Comparison of ENCODE assay signal across 28 mouse cellular contexts in genomic region chr8:78890571-78890970, GRCm38 (mm10).
A peak's percentile ranks its signal among the peaks of the same experiment; 100 is the strongest.
DNase-seq lines count a peak whose midpoint lies in the region; ATAC-seq and TF ChIP-seq lines count a peak whose summit lies in the region.
"Had no signal": no experiment of that assay in that cellular context is flagged by ENCODE, and none has a peak within 500 bp of the region (broad histone marks: within the 10 kb centered on the region; RNA-seq: fewer than 3 reads in every experiment).

No protein-coding gene starts in this region.

- no peak for TF ChIP-seq CTCF in stomach, postnatal 0 days (IDR thresholded peaks at IDR 0.05; ENCODE audit: low read depth)

- H3K36me3 ChIP-seq in heart, embryonic 10.5 days, result no peaks in the 10 kb centered on the region
- no peaks in the 10 kb centered on the region for H3K36me3 ChIP-seq in lung, embryonic 15.5 days
- no peaks in the 10 kb centered on the region for H3K36me3 ChIP-seq in stomach, postnatal 0 days (ENCODE audit: control insufficient read depth, insufficient read depth, low read length)
- H3K36me3 ChIP-seq: hindbrain, embryonic 15.5 days; intestine, embryonic 15.5 days; neural tube, embryonic 12.5 days had no signal

- 82% methylated on average over 4 of the region's 4 CpGs for WGBS in heart, embryonic 10.5 days
- 47% methylated on average over 4 of the region's 4 CpGs for WGBS in lung, embryonic 15.5 days
- WGBS in stomach, postnatal 0 days, result 41% methylated on average over 4 of the region's 4 CpGs

- ATAC-seq in lung, embryonic 15.5 days (ENCODE audit: borderline replicate concordance, extremely low read depth, low FRiP score, low TSS enrichment), result peak; percentile 72
- peak; percentile 54; the same call in 1 of the 2 replicates for ATAC-seq in stomach, postnatal 0 days (ENCODE audit: low FRiP score, low TSS enrichment)
- ATAC-seq: forebrain, embryonic 13.5 days; intestine, embryonic 15.5 days had no signal

- no peak overlapping the region for H3K4me3 ChIP-seq in heart, embryonic 10.5 days
- no peak overlapping the region for H3K4me3 ChIP-seq in lung, embryonic 15.5 days
- H3K4me3 ChIP-seq in stomach, postnatal 0 days (ENCODE audit: low read depth, low read length), result no peak overlapping the region
- H3K4me3 ChIP-seq: forebrain, embryonic 13.5 days; hindbrain, embryonic 15.5 days; intestine, embryonic 15.5 days; myocyte; neural tube, embryonic 12.5 days had no signal

- no peak overlapping the region for H3K27ac ChIP-seq in heart, embryonic 10.5 days
- no peak overlapping the region for H3K27ac ChIP-seq in lung, embryonic 15.5 days
- H3K27ac ChIP-seq in stomach, postnatal 0 days (replicated peaks), result no peak overlapping the region
- H3K27ac ChIP-seq: forebrain, embryonic 13.5 days; hindbrain, embryonic 15.5 days; intestine, embryonic 15.5 days; kidney, postnatal 0 days; liver, embryonic 14.5 days; neural tube, embryonic 12.5 days had no signal

- H3K27me3 ChIP-seq in heart, embryonic 10.5 days (ENCODE audit: insufficient read depth, poor library complexity, severe bottlenecking), result no peaks in the 10 kb centered on the region
- H3K27me3 ChIP-seq in lung, embryonic 15.5 days, result no peaks in the 10 kb centered on the region
- no peaks in the 10 kb centered on the region for H3K27me3 ChIP-seq in stomach, postnatal 0 days (ENCODE audit: control insufficient read depth, insufficient read depth, low read length)
- H3K27me3 ChIP-seq: forebrain, embryonic 13.5 days; hindbrain, embryonic 15.5 days; intestine, embryonic 15.5 days; neural tube, embryonic 12.5 days had no signal

- no peak for TF ChIP-seq EP300 in stomach, postnatal 0 days (optimal IDR thresholded peaks at IDR 0.05)

- peak; percentile 64 for DNase-seq in heart, embryonic 10.5 days (ENCODE audit: low spot score)
- DNase-seq in heart, postnatal 4 days, result no peak
- no peak for DNase-seq in lung, postnatal 14 days
- DNase-seq in right cerebral cortex, postnatal 14 days, result peak; percentile 16
- no peak for DNase-seq in right cerebral cortex, postnatal 25 days
- no peak for DNase-seq in stomach, postnatal 0 days (ENCODE audit: low spot score)
- DNase-seq in layer of hippocampus, adult 18-20 months (ENCODE audit: low spot score in 2 of 2), result no peak
- DNase-seq: adrenal gland, postnatal 14 days; cerebellum, adult 2 months; gastrocnemius, postnatal 10 days; heart, postnatal 36 days; kidney, adult 8-10 months; kidney, postnatal 4 days; layer of hippocampus, postnatal 36 days; liver; right cerebral cortex, adult 18-20 months; thymus, adult 18-20 months; thymus, postnatal 25 days had no signal

- H3K9ac ChIP-seq in lung, embryonic 15.5 days, result no peak overlapping the region
- no peak overlapping the region for H3K9ac ChIP-seq in stomach, postnatal 0 days (ENCODE audit: low read length)
- H3K9ac ChIP-seq: forebrain, embryonic 13.5 days; hindbrain, embryonic 15.5 days; intestine, embryonic 15.5 days; liver, embryonic 14.5 days; neural tube, embryonic 12.5 days had no signal

- no peaks in the 10 kb centered on the region for H3K4me1 ChIP-seq in heart, embryonic 10.5 days
- H3K4me1 ChIP-seq in lung, embryonic 15.5 days, result no peaks in the 10 kb centered on the region
- H3K4me1 ChIP-seq in stomach, postnatal 0 days (replicated peaks; ENCODE audit: control insufficient read depth, insufficient read depth), result no peaks in the 10 kb centered on the region
- H3K4me1 ChIP-seq: forebrain, embryonic 13.5 days; hindbrain, embryonic 15.5 days; intestine, embryonic 15.5 days; neural tube, embryonic 12.5 days had no signal

- H3K9me3 ChIP-seq in heart, embryonic 10.5 days, result no peaks in the 10 kb centered on the region
- no peaks in the 10 kb centered on the region for H3K9me3 ChIP-seq in lung, embryonic 15.5 days
- H3K9me3 ChIP-seq in stomach, postnatal 0 days (ENCODE audit: control insufficient read depth, low read length), result no peaks in the 10 kb centered on the region
- H3K9me3 ChIP-seq: forebrain, embryonic 13.5 days; hindbrain, embryonic 15.5 days; intestine, embryonic 15.5 days; neural tube, embryonic 12.5 days had no signal

- no peak overlapping the region for H3K4me2 ChIP-seq in lung, embryonic 15.5 days
- H3K4me2 ChIP-seq in stomach, postnatal 0 days (replicated peaks; ENCODE audit: low read depth), result no peak overlapping the region
- H3K4me2 ChIP-seq: forebrain, embryonic 13.5 days; heart, embryonic 11.5 days; hindbrain, embryonic 15.5 days; intestine, embryonic 15.5 days; midbrain, embryonic 11.5 days; neural tube, embryonic 12.5 days had no signal

Comparison
In these comparisons a context has a peak if more than half of its experiments do, and no peak if none do; other contexts are left out.
1. DNase-seq: peak in heart, embryonic 10.5 days (single experiment) and right cerebral cortex, postnatal 14 days (single experiment); none in heart, postnatal 4 days (single experiment), lung, postnatal 14 days (single experiment), right cerebral cortex, postnatal 25 days (single experiment), stomach, postnatal 0 days (single experiment) and layer of hippocampus, adult 18-20 months (0 of 2).